Mouse (Mus musculus) megakaryocyte, embryonic 14.5 days (primary cell): Measurements from ENCODE around the gene Pgpep1.

Source experiments
- FLI1 ChIP-seq: IDR thresholded peaks from 2 replicates; pipeline ENCODE4 v1.6.1; 2012; ENCODE audit warnings: low read length, inconsistent platforms, mixed read lengths
- GATA1 ChIP-seq: IDR thresholded peaks from 3 replicates; pipeline ENCODE4 v1.6.1; 2012; ENCODE audit warnings: mixed read lengths, low read length, inconsistent platforms, borderline replicate concordance

DNA sequence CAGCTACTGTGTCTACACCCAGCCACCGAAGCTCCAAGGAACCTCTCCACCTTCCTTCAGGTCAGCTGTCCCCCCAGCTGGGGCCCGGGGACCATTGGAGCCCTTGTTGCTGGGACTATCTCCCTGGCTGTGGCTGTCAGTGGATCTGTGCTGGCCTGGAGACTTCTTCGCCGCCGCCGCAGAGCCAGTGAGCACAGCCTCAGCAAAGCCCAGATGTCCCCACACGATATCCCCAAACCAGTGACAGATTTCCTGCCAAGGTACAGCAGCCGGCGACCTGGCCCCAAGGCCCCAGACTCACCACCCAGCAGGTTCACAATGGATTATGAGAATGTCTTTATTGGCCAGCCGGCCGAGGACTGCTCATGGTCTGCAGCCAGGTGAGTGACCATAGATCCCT is 42.2 kb downstream of the Pgpep1 start:
- TF ChIP-seq GATA1 (no peak), FLI1 (no peak)
